Mouse (Mus musculus) midbrain, embryonic 11.5 days (tissue): ENCODE measurements around the gene Fli1. TPM values are rescaled to one million over a fixed set of nuclear protein-coding genes. Genes with fewer than 3 reads are reported as not detected.

Experiments used
- ATAC-seq: fragments of 200-750 bp; cut with Nextera tagmentation; 2 replicates; pipeline ENCODE4 v1.8.0; 2017; ENCODE audit warnings: moderate TSS enrichment, moderate library complexity; ENCODE audit not compliant: low FRiP score
- DNase-seq: peaks from one replicate; pipeline ENCODE4 v3.0.0; 2015; ENCODE audit warnings: low spot score; ENCODE audit errors: missing footprints
- H3K27ac ChIP-seq: fragments of 300-500 bp; sonication (generic); 2 replicates; pipeline ENCODE4 v1.5.1; 2014; ENCODE audit warnings: low read depth, low read length
- H3K27me3 ChIP-seq: fragments of 300-500 bp; sonication (generic); 2 replicates; pipeline ENCODE4 v1.6.1; 2014; ENCODE audit warnings: mild to moderate bottlenecking, low read length, moderate library complexity, mixed read lengths; ENCODE audit not compliant: control insufficient read depth, insufficient read depth
- H3K36me3 ChIP-seq: fragments of 300-500 bp; sonication (generic); 2 replicates; pipeline ENCODE4 v1.6.1; 2014; ENCODE audit warnings: mild to moderate bottlenecking, low read length, moderate library complexity, mixed read lengths; ENCODE audit not compliant: control insufficient read depth, insufficient read depth
- H3K4me1 ChIP-seq: fragments of 300-500 bp; sonication (generic); 2 replicates; pipeline ENCODE4 v1.6.1; 2014; ENCODE audit warnings: low read length; ENCODE audit not compliant: control insufficient read depth, insufficient read depth
- H3K4me2 ChIP-seq: fragments of 300-500 bp; sonication (generic); 2 replicates; pipeline ENCODE4 v1.6.1; 2014; ENCODE audit warnings: mild to moderate bottlenecking, moderate library complexity
- H3K4me3 ChIP-seq: fragments of 300-500 bp; sonication (generic); 2 replicates; pipeline ENCODE4 v1.5.1; 2014; ENCODE audit warnings: low read depth, low read length
- H3K9ac ChIP-seq: fragments of 300-500 bp; sonication (generic); 2 replicates; pipeline ENCODE4 v1.6.1; 2014; ENCODE audit warnings: low read length
- H3K9me3 ChIP-seq: fragments of 300-500 bp; sonication (generic); 2 replicates; pipeline ENCODE4 v1.6.1; 2016; ENCODE audit warnings: low read length; ENCODE audit not compliant: control insufficient read depth
- WGBS: fragments of 180-500 bp; shearing (Covaris S2); extraction: QIAGEN DNeasy Blood & Tissue Kit; methylation state at CpG from one replicate; pipeline ENCODE4 v1.1.7; 2014; 5-methylcytosine and 5-hydroxymethylcytosine counted together
- polyA plus RNA-seq: library from polyadenylated mRNA; unstranded; fragments of >200 nt; fragmentation: Nextera tagmentation; extraction: Ambion mirVana; gene quantifications from 2 replicates; pipeline ENCODE4 v1.2.1, GENCODE M21; 2014

Gene Fli1
- polyA plus RNA-seq, 1 experiment from 2014 or later = 12.6 TPM

DNA sequence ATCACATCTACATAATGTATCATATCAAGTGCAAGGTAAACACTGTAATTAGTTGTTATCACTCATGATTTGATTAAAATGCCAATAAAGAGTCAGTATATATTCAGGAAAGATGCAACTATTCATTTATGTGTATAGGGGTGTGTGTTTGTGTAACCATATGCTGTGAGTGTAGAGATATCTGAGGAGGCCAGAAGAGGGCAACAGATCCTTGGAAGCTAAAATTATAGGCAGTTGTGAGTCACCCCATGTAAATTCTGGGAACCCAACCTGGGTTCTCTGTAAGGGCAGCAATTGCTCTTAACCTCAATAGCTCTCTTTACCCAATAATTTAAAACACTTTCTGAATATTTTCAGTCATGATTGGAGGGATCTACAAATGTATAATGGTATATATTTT lies 122.0 kb downstream of the Fli1 start:
- DNase-seq = no peak
- H3K27me3 ChIP-seq = no peaks in the 10 kb centered on the region
- H3K4me2 ChIP-seq = no peak overlapping the region
- no peaks in the 10 kb centered on the region for H3K36me3 ChIP-seq
- H3K27ac ChIP-seq = no peak overlapping the region
- ATAC-seq = no peak
- no peaks in the 10 kb centered on the region for H3K4me1 ChIP-seq
- no peak overlapping the region for H3K9ac ChIP-seq
- H3K9me3 ChIP-seq = no peaks in the 10 kb centered on the region
- no peak overlapping the region for H3K4me3 ChIP-seq

DNA sequence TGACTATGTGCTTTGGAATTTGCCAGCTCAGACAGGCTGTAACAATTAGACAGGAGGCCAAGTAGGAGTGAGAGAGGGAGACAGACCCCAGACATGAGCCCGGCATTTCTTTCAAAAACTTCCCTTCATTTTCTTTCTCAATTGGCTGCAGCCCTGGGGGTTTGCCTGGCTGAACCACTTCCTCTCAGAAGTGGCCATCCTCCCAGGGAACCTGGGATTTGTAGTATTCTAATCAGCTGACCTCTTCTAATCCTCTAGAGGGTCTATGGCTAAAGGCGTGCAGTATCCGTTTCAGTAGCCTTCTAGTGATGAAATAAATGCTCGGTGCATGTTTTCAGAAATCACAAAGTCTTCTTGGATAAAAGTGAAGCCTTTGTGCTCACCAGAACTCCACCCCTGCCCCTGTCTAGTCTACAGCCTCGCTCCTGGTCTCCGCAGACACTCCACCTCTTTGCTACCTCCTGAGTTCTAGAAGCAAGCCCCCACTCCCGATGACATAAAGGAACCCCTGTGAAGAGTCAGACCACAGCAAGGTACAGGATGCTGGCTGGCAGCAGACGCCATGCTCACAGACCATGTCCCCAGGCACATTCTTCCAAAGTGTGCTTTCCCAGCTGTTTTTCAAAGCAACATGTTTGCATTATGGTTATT lies 125.1 kb downstream of the Fli1 start:
- Histone ChIP-seq H3K4me2 (no peak overlapping the region), H3K27me3 (no peaks in the 10 kb centered on the region), H3K4me3 (no peak overlapping the region), H3K4me1 (peaks cover 6% of the 10 kb centered on the region), H3K36me3 (no peaks in the 10 kb centered on the region), H3K27ac (no peak overlapping the region), H3K9me3 (no peaks in the 10 kb centered on the region), H3K9ac (no peak overlapping the region)
- WGBS = 41% methylated on average over 8 of the region's 8 CpGs
- ATAC-seq (no peak), DNase-seq (no peak)

DNA sequence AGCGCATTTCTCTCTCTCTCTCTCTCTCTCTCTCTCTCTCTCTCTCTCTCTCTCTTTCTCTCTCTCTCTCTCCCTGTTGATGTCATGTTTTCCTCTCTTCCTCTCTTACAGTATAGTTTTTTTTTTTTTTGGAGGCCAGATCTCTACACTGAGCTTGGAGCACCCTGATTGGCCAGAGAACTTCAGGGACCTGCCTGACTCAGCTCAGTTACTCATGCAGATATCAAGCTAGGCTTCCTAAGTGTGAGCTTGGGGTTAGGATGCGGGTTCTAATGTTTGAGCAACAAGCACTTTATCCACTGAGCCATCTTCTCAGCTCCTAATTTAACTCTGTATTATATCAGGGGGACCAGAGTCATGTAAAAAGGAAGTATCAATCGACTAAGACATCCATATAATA lies 126.7 kb downstream of the Fli1 start:
- ATAC-seq (no peak), DNase-seq (no peak)
- Histone ChIP-seq H3K36me3 (no peaks in the 10 kb centered on the region), H3K9ac (no peak overlapping the region), H3K27me3 (no peaks in the 10 kb centered on the region), H3K27ac (no peak overlapping the region), H3K4me1 (peaks cover 6% of the 10 kb centered on the region), H3K4me2 (no peak overlapping the region), H3K4me3 (no peak overlapping the region), H3K9me3 (no peaks in the 10 kb centered on the region)
- WGBS = 88% methylated on average over 3 of the region's 3 CpGs

DNA sequence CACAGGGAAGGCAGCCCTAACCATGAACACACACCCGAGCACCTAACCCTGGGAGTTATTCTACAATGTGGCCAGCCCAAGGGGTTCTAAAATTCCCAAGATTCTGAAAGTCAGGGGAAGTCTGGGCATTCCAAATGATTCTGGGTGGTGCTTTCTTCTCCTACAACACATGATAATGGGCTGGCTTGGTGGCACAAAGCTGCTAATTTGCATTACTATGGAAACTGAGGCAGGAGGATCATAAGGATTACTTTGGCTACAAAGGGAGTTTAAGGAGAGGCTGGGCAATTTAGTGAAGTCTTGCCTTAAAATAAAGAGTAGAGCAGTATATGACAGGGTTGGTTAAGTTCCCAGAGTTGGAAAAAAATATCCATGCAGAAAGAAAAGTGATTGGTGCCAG lies 127.7 kb downstream of the Fli1 start:
- Histone ChIP-seq H3K27me3 (peaks cover 2% of the 10 kb centered on the region; the same call in 1 of the 2 replicates), H3K4me1 (peaks cover 6% of the 10 kb centered on the region), H3K4me2 (no peak overlapping the region), H3K9ac (no peak overlapping the region), H3K36me3 (no peaks in the 10 kb centered on the region), H3K9me3 (no peaks in the 10 kb centered on the region), H3K27ac (no peak overlapping the region), H3K4me3 (no peak overlapping the region)
- 28% methylated on average over 1 of the region's 1 CpGs for WGBS
- no peak for ATAC-seq
- no peak for DNase-seq

DNA sequence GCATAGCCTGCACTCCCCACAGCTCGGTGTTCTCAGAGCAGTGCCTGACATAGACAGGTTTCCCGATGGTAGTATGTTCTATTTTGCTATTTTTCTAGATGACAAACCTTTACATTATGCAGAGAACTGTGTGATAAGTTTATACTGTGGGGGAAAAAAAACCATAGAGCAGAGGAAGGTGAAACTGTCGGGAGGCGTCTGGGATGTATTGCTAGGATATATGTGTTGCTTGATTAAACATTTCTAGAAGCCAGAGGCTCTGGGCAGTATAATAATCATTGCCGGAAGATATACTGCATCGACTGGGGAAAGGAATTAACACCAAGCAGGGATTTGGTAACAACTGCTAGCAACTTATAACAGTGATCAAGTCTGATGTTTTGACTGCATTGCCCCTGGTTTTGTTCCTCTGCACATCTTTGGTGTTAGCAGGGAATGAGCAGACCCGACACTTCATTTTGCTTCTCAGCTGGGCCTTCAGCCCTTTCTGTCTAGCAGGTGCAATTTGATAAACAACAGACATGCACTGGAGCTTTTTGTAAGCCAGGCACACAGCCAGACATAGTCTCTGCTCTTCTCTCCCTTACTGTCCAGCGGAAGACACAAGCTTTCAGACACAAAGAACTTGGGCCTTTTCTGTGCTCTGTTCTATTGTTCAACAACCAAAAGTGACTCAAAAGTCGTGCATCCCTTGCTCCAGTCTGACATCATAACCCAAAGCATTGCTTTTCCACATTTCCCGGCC lies 129.7 kb downstream of the Fli1 start:
- no peak overlapping the region for H3K27ac ChIP-seq
- DNase-seq = no peak
- no peaks in the 10 kb centered on the region for H3K9me3 ChIP-seq
- no peak overlapping the region for H3K4me2 ChIP-seq
- no peak overlapping the region for H3K9ac ChIP-seq
- ATAC-seq = no peak
- no peaks in the 10 kb centered on the region for H3K36me3 ChIP-seq
- H3K4me1 ChIP-seq = peaks cover 9% of the 10 kb centered on the region
- WGBS = 77% methylated on average over 10 of the region's 10 CpGs
- peaks cover 7% of the 10 kb centered on the region for H3K27me3 ChIP-seq
- no peak overlapping the region for H3K4me3 ChIP-seq

DNA sequence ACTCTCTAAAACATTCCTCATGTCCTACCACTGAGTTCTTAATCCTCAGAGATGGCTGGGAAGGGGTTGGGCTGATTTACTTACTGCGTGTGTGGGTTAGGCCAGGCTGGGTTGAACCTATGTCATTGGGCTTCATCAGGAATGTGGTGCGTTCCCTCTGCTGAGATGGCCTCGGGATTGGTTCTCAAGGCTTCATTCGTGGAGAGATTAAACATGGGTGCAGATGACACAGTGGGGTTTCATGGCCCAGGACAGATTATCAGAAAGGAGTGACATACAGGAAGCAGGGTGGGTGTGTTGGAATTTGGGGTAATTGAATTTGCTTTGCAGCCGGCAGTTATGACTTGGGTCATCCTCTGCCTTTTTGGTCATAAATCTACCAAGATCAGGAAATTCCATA lies 131.2 kb downstream of the Fli1 start:
- 88% methylated on average over 5 of the region's 5 CpGs for WGBS
- peaks cover 9% of the 10 kb centered on the region for H3K4me1 ChIP-seq
- no peaks in the 10 kb centered on the region for H3K36me3 ChIP-seq
- peak; percentile 80 for DNase-seq
- ATAC-seq = no peak
- H3K9ac ChIP-seq = no peak overlapping the region
- no peak overlapping the region for H3K4me2 ChIP-seq
- peaks cover 10% of the 10 kb centered on the region for H3K27me3 ChIP-seq
- no peak overlapping the region for H3K4me3 ChIP-seq
- no peak overlapping the region for H3K27ac ChIP-seq
- H3K9me3 ChIP-seq = no peaks in the 10 kb centered on the region

DNA sequence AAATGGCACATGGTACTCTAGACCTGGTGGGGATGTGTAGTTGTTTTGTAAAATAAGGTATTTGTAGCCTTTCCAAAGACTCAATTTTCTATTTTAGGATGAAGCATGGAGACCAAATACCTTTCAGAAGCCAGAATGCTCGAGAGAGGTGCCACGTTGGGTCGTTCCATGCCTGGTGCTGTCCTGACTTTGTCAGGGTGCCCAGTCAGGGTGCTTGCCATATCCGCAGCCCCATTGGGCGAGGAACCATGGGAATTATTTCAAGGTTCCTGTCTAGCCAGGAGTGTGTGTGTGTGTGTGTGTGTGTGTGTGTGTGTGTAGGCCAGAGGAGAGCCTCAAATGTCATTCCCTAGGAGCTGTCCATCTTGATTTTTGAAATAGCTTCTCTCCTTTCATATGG lies 132.0 kb downstream of the Fli1 start:
- Histone ChIP-seq H3K4me3 (no peak overlapping the region), H3K27ac (no peak overlapping the region), H3K27me3 (peaks cover 10% of the 10 kb centered on the region), H3K9me3 (no peaks in the 10 kb centered on the region), H3K9ac (no peak overlapping the region), H3K36me3 (no peaks in the 10 kb centered on the region), H3K4me1 (peaks cover 9% of the 10 kb centered on the region), H3K4me2 (no peak overlapping the region)
- ATAC-seq (no peak), DNase-seq (no peak)
- 89% methylated on average over 5 of the region's 5 CpGs for WGBS

DNA sequence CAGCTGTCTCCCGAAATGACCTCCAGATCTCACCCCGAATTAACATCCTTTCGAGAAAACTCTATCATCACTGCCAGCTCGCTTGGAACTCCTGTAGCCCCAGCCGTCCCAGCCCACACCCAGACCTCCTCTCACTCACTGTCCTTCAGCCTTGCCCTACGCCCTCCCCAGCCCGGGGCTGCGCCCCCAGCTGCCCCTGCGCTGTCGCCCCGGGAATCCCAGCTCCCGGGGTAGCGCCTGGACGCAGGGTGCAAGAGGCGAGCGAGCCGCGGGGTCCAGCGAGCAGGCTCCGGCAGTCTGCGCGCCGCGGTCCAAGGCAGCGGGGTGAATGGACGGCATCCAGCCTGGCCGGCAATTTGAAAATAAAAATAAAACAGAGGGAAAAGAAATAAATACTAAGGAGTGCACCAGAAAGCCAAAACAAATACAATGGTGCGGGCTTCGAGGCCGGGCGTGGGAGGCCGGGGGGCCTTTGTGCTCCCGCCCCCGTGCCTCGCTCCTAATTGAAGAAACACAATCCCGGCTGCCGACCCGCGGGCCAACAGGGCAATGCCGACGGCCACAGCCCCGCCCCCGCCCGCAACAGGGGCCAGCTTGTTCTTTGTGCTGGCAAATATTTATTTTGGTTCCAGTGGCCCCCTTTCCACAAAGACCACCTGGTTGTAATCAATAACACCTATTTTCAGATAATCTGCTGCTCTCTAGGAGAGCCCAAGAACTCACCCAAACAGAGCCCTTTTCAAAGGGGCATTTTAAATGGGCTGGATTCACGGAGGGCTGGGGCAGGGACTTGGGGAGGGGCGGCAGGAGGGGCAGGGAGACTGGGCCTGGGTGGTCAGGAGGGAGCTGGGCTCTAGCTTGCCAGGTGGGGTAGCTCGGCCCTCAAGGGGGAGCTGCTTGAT lies 133.3 kb downstream of the Fli1 start:
- Histone ChIP-seq H3K4me2 (peak overlapping the region; percentile 82), H3K36me3 (no peaks in the 10 kb centered on the region), H3K27ac (no peak overlapping the region), H3K9ac (peak overlapping the region; percentile 73), H3K27me3 (peaks cover 10% of the 10 kb centered on the region), H3K4me3 (peak overlapping the region; percentile 38), H3K9me3 (no peaks in the 10 kb centered on the region), H3K4me1 (peaks cover 3% of the 10 kb centered on the region; the same call in 1 of the 2 replicates)
- DNase-seq = peak; percentile 95
- peak; percentile 72 for ATAC-seq
- WGBS = 1% methylated on average over 47 of the region's 47 CpGs

DNA sequence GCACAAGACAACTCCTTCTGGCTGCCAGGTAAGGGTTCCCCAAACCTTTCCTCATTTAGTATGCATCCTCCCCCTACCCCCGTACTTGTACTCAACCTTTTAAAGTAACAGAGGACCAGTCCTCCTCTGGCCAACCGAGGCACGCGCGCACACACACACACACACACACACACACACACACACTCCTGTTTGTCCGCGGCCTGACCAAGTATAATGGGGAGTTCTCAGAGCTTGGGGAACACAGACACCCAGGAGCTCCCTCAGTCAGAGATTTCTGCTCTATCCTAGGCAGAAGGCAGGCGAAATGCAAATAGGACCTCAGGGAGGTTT lies 134.0 kb downstream of the Fli1 start:
- Histone ChIP-seq H3K4me1 (peaks cover 3% of the 10 kb centered on the region; the same call in 1 of the 2 replicates), H3K9me3 (no peaks in the 10 kb centered on the region), H3K36me3 (no peaks in the 10 kb centered on the region), H3K4me3 (peak overlapping the region; percentile 38), H3K27me3 (peaks cover 10% of the 10 kb centered on the region), H3K27ac (no peak overlapping the region), H3K9ac (peak overlapping the region; percentile 73), H3K4me2 (peak overlapping the region; percentile 82)
- 9% methylated on average over 8 of the region's 8 CpGs for WGBS
- DNase-seq (peak; percentile 92), ATAC-seq (peak; percentile 28)
